In genomic region chr1:183120341-183120923, GRCm38 (mm10) we compare ENCODE assay signal across 14 mouse cellular contexts.
DNase-seq lines count a peak whose midpoint lies in the region; ATAC-seq and TF ChIP-seq lines count a peak whose summit lies in the region.
"Had no signal": no experiment of that assay in that cellular context is flagged by ENCODE, and none has a peak within 500 bp of the region (broad histone marks: within the 10 kb centered on the region; RNA-seq: fewer than 3 reads in every experiment).

No protein-coding gene starts in this region.

- WGBS in heart, embryonic 10.5 days = 80% methylated on average over 12 of the region's 12 CpGs
- WGBS in lung, embryonic 16.5 days = 54% methylated on average over 12 of the region's 12 CpGs
- WGBS in heart, postnatal 0 days = 76% methylated on average over 12 of the region's 12 CpGs
- 60% methylated on average over 12 of the region's 12 CpGs for WGBS in neural tube, embryonic 14.5 days
- WGBS in forebrain, embryonic 12.5 days = 96% methylated on average over 12 of the region's 12 CpGs

- no peak for TF ChIP-seq CTCF in heart, postnatal 0 days (IDR thresholded peaks at IDR 0.05; ENCODE audit: low read depth)

- no peak overlapping the region for H3K9ac ChIP-seq in lung, embryonic 16.5 days (ENCODE audit: low read length)
- no peak overlapping the region for H3K9ac ChIP-seq in heart, postnatal 0 days (replicated peaks; ENCODE audit: low read depth, low read length)
- 0 out of 2 replicates have a peak overlapping the region, but pooled peaks have one; percentile 0 for H3K9ac ChIP-seq in neural tube, embryonic 14.5 days (replicated peaks; ENCODE audit: low read depth, low read length)
- H3K9ac ChIP-seq in forebrain, embryonic 12.5 days = no peak overlapping the region
- H3K9ac ChIP-seq: embryonic facial prominence, embryonic 13.5 days; forebrain, postnatal 0 days; liver, embryonic 13.5 days had no signal

- DNase-seq in heart, adult 18-20 months = peak; percentile 35 to 54
- no peak for DNase-seq in heart, embryonic 10.5 days (ENCODE audit: low spot score)
- DNase-seq in lung, adult 18-20 months = no peak
- no peak for DNase-seq in heart, postnatal 0 days (ENCODE audit: low spot score)
- DNase-seq in T-cell, adult 2 months (ENCODE audit: low spot score) = no peak
- DNase-seq: cerebellum, postnatal 10 days; forebrain, postnatal 0 days; liver, embryonic 13.5 days had no signal

- TF ChIP-seq EP300 in heart, postnatal 0 days (IDR thresholded peaks at IDR 0.05; ENCODE audit: low read depth) = no peak

- peaks cover 25% of the 10 kb centered on the region for H3K4me1 ChIP-seq in heart, embryonic 10.5 days
- peaks cover 13% of the 10 kb centered on the region for H3K4me1 ChIP-seq in lung, embryonic 16.5 days (replicated peaks; ENCODE audit: control insufficient read depth, insufficient read depth, low read length)
- 0 out of 2 replicates have a peak, but pooled peaks cover 4% of the 10 kb centered on the region for H3K4me1 ChIP-seq in heart, postnatal 0 days (ENCODE audit: control insufficient read depth, insufficient read depth)
- H3K4me1 ChIP-seq in neural tube, embryonic 14.5 days (ENCODE audit: control insufficient read depth, insufficient read depth, low read length) = peaks cover 14% of the 10 kb centered on the region; the same call in 1 of the 2 replicates
- H3K4me1 ChIP-seq in forebrain, embryonic 12.5 days = peaks cover 18% of the 10 kb centered on the region
- H3K4me1 ChIP-seq: megakaryocyte, embryonic 14.5 days had no signal

- H3K4me2 ChIP-seq in lung, embryonic 16.5 days (ENCODE audit: low read depth, low read length) = peak overlapping the region; percentile 9; the same call in 1 of the 2 replicates
- 0 out of 2 replicates have a peak overlapping the region, but pooled peaks have one; percentile 24 for H3K4me2 ChIP-seq in heart, postnatal 0 days (ENCODE audit: low read depth, low read length)
- H3K4me2 ChIP-seq in neural tube, embryonic 14.5 days (ENCODE audit: low read depth, low read length) = no peak overlapping the region
- H3K4me2 ChIP-seq in forebrain, embryonic 12.5 days = no peak overlapping the region
- H3K4me2 ChIP-seq: embryonic facial prominence, embryonic 13.5 days; liver, embryonic 13.5 days had no signal

- H3K4me3 ChIP-seq in heart, embryonic 10.5 days = no peak overlapping the region
- H3K4me3 ChIP-seq in lung, embryonic 16.5 days (ENCODE audit: low read length) = no peak overlapping the region
- no peak overlapping the region for H3K4me3 ChIP-seq in heart, postnatal 0 days (ENCODE audit: low read depth, low read length)
- H3K4me3 ChIP-seq in neural tube, embryonic 14.5 days (ENCODE audit: low read depth, low read length) = no peak overlapping the region
- no peak overlapping the region for H3K4me3 ChIP-seq in forebrain, embryonic 12.5 days (replicated peaks)
- H3K4me3 ChIP-seq: embryonic facial prominence, embryonic 13.5 days; liver, embryonic 13.5 days had no signal

- no peak overlapping the region for H3K27ac ChIP-seq in heart, embryonic 10.5 days
- H3K27ac ChIP-seq in lung, embryonic 16.5 days (ENCODE audit: low read length) = no peak overlapping the region
- 0 out of 2 replicates have a peak overlapping the region, but pooled peaks have one; percentile 11 for H3K27ac ChIP-seq in heart, postnatal 0 days (ENCODE audit: low read depth)
- H3K27ac ChIP-seq in neural tube, embryonic 14.5 days (ENCODE audit: low read depth, low read length) = peak overlapping the region; percentile 16; the same call in 1 of the 2 replicates
- no peak overlapping the region for H3K27ac ChIP-seq in forebrain, embryonic 12.5 days
- H3K27ac ChIP-seq: embryonic facial prominence, embryonic 13.5 days; liver, embryonic 13.5 days had no signal

- no peaks in the 10 kb centered on the region for H3K27me3 ChIP-seq in heart, embryonic 10.5 days (ENCODE audit: insufficient read depth, poor library complexity, severe bottlenecking)
- no peaks in the 10 kb centered on the region for H3K27me3 ChIP-seq in lung, embryonic 16.5 days (ENCODE audit: control insufficient read depth, insufficient read depth, low read depth, low read length)
- H3K27me3 ChIP-seq in heart, postnatal 0 days (ENCODE audit: control insufficient read depth, insufficient read depth, low read length) = no peaks in the 10 kb centered on the region
- H3K27me3 ChIP-seq in neural tube, embryonic 14.5 days (ENCODE audit: control insufficient read depth, insufficient read depth, low read length) = no peaks in the 10 kb centered on the region
- H3K27me3 ChIP-seq in forebrain, embryonic 12.5 days = no peaks in the 10 kb centered on the region
- H3K27me3 ChIP-seq: embryonic facial prominence, embryonic 13.5 days; liver, embryonic 13.5 days; megakaryocyte, embryonic 14.5 days had no signal

- no peaks in the 10 kb centered on the region for H3K9me3 ChIP-seq in heart, embryonic 10.5 days
- H3K9me3 ChIP-seq in lung, embryonic 16.5 days (ENCODE audit: control insufficient read depth, low read length) = no peaks in the 10 kb centered on the region
- H3K9me3 ChIP-seq in heart, postnatal 0 days (replicated peaks; ENCODE audit: control insufficient read depth, low read length) = no peaks in the 10 kb centered on the region
- H3K9me3 ChIP-seq in neural tube, embryonic 14.5 days (ENCODE audit: control insufficient read depth, low read length) = no peaks in the 10 kb centered on the region
- no peaks in the 10 kb centered on the region for H3K9me3 ChIP-seq in forebrain, embryonic 12.5 days
- H3K9me3 ChIP-seq: embryonic facial prominence, embryonic 13.5 days; liver, embryonic 13.5 days had no signal

- H3K36me3 ChIP-seq in heart, embryonic 10.5 days = 0 out of 2 replicates have a peak, but pooled peaks cover 2% of the 10 kb centered on the region
- H3K36me3 ChIP-seq in lung, embryonic 16.5 days (ENCODE audit: control insufficient read depth, insufficient read depth, low read length) = no peaks in the 10 kb centered on the region
- H3K36me3 ChIP-seq in heart, postnatal 0 days (replicated peaks; ENCODE audit: control insufficient read depth, insufficient read depth, low read length) = no peaks in the 10 kb centered on the region
- H3K36me3 ChIP-seq in neural tube, embryonic 14.5 days (ENCODE audit: control insufficient read depth, insufficient read depth, low read length) = no peaks in the 10 kb centered on the region
- no peaks in the 10 kb centered on the region for H3K36me3 ChIP-seq in forebrain, embryonic 12.5 days (replicated peaks)
- H3K36me3 ChIP-seq: liver, embryonic 13.5 days had no signal

- ATAC-seq in lung, embryonic 16.5 days (ENCODE audit: low read depth) = no peak
- ATAC-seq in heart, postnatal 0 days (ENCODE audit: insufficient read depth, low read depth) = no peak
- ATAC-seq in neural tube, embryonic 14.5 days (ENCODE audit: low read depth) = no peak
- no peak for ATAC-seq in forebrain, embryonic 12.5 days (ENCODE audit: low FRiP score)
- ATAC-seq: activated CD4-positive, CD25-positive, alpha-beta regulatory T cell, adult 4 months; forebrain, postnatal 0 days had no signal

Comparison
In these comparisons a context has a peak if more than half of its experiments do, and no peak if none do; other contexts are left out.
1. DNase-seq: peak in heart, adult 18-20 months (2 of 2); none in heart, embryonic 10.5 days (single experiment), lung, adult 18-20 months (0 of 2), heart, postnatal 0 days (single experiment) and T-cell, adult 2 months (single experiment).
2. H3K27ac ChIP-seq: peak in heart, postnatal 0 days (single experiment) and neural tube, embryonic 14.5 days (single experiment); none in heart, embryonic 10.5 days (single experiment), lung, embryonic 16.5 days (single experiment) and forebrain, embryonic 12.5 days (single experiment).
3. H3K4me2 ChIP-seq: peak in lung, embryonic 16.5 days (single experiment) and heart, postnatal 0 days (single experiment); none in neural tube, embryonic 14.5 days (single experiment) and forebrain, embryonic 12.5 days (single experiment).